Mouse (Mus musculus) ES-Bruce4 (cell line): Measurements from ENCODE around the gene 4930404H24Rik. TPM values are rescaled to one million over a fixed set of nuclear protein-coding genes. Genes with fewer than 3 reads are reported as not detected.
A peak's percentile ranks its signal among the peaks of the same experiment; 100 is the strongest.

ENCODE experiments used
- H3K27ac ChIP-seq: 2 replicates; pipeline ENCODE4 v1.5.1; 2012; ENCODE audit warnings: low read length, inconsistent platforms; ENCODE audit not compliant: insufficient read depth
- H3K27me3 ChIP-seq: 2 replicates; pipeline ENCODE4 v1.6.1; 2012; ENCODE audit warnings: mild to moderate bottlenecking, low read length, inconsistent platforms; ENCODE audit not compliant: control insufficient read depth, poor library complexity, insufficient read depth, severe bottlenecking
- H3K36me3 ChIP-seq: 2 replicates; pipeline ENCODE4 v1.6.1; 2012; ENCODE audit warnings: inconsistent platforms, mild to moderate bottlenecking, low read length, moderate library complexity; ENCODE audit not compliant: control insufficient read depth, poor library complexity, insufficient read depth, severe bottlenecking
- H3K4me1 ChIP-seq: one replicate; pipeline ENCODE4 v1.8.1; 2011; ENCODE audit warnings: low read length; ENCODE audit not compliant: control insufficient read depth, insufficient read depth
- H3K4me3 ChIP-seq: 2 replicates; pipeline ENCODE4 v1.5.1; 2011; ENCODE audit warnings: low read depth, mild to moderate bottlenecking, low read length
- H3K9ac ChIP-seq: 2 replicates; pipeline ENCODE4 v1.6.1; 2012; ENCODE audit warnings: low read depth, mild to moderate bottlenecking, inconsistent platforms; ENCODE audit not compliant: poor library complexity, severe bottlenecking
- H3K9me3 ChIP-seq: replicated peaks from 2 replicates; pipeline ENCODE4 v1.6.1; 2012; ENCODE audit warnings: mild to moderate bottlenecking, low read length, inconsistent platforms; ENCODE audit not compliant: control insufficient read depth, poor library complexity, insufficient read depth, severe bottlenecking
- CTCF ChIP-seq: IDR thresholded peaks from one replicate; pipeline ENCODE4 v1.8.1; 2011; ENCODE audit warnings: low read depth, low read length
- EP300 ChIP-seq: IDR thresholded peaks from 2 replicates; pipeline ENCODE4 v1.6.1; 2011; ENCODE audit warnings: low read depth, low read length; ENCODE audit not compliant: insufficient read depth
- POLR2A ChIP-seq: IDR thresholded peaks from one replicate; pipeline ENCODE4 v1.8.1; 2011; ENCODE audit warnings: low read length; ENCODE audit not compliant: insufficient read depth
- polyA plus RNA-seq: library from polyadenylated mRNA; stranded (reverse); fragments of >200 nt; gene quantifications from 2 replicates; pipeline ENCODE4 v1.2.4, GENCODE M21; 2011; ENCODE audit warnings: low read depth; ENCODE audit not compliant: missing spikeins, insufficient read depth, insufficient read length

The 4930404H24Rik gene
- polyA plus RNA-seq, 1 experiment: not detected

- H3K4me3 ChIP-seq: no peak overlapping the region
- H3K27me3 ChIP-seq: no peaks in the 10 kb centered on the region
- no peaks in the 10 kb centered on the region for H3K9me3 ChIP-seq
- no peak overlapping the region for H3K27ac ChIP-seq
- no peaks in the 10 kb centered on the region for H3K36me3 ChIP-seq
- no peaks in the 10 kb centered on the region for H3K4me1 ChIP-seq
- no peak overlapping the region for H3K9ac ChIP-seq
- TF ChIP-seq CTCF (no peak), EP300 (no peak)
Observed at GRCm38 (mm10) chr2:153458022-153458441, 34.6 kb upstream of the 4930404H24Rik start.

GRCm38 (mm10) chr2:153463257-153463656 is 29.3 kb upstream of the 4930404H24Rik start:
- no peaks in the 10 kb centered on the region for H3K36me3 ChIP-seq
- H3K9ac ChIP-seq: no peak overlapping the region
- no peak overlapping the region for H3K27ac ChIP-seq
- H3K27me3 ChIP-seq: no peaks in the 10 kb centered on the region
- H3K9me3 ChIP-seq: no peaks in the 10 kb centered on the region
- TF ChIP-seq CTCF (peak; percentile 3), POLR2A (no peak)
- no peaks in the 10 kb centered on the region for H3K4me1 ChIP-seq
- H3K4me3 ChIP-seq: no peak overlapping the region

GRCm38 (mm10) chr2:153467372-153467771 is 25.2 kb upstream of the 4930404H24Rik start:
- Histone ChIP-seq H3K27me3 (no peaks in the 10 kb centered on the region), H3K9ac (no peak overlapping the region), H3K4me3 (no peak overlapping the region), H3K4me1 (peaks cover 2% of the 10 kb centered on the region), H3K27ac (no peak overlapping the region), H3K9me3 (no peaks in the 10 kb centered on the region), H3K36me3 (no peaks in the 10 kb centered on the region)
- TF ChIP-seq EP300: no peak
- TF ChIP-seq CTCF: no peak
- TF ChIP-seq POLR2A: no peak

GRCm38 (mm10) chr2:153469317-153469716 is 23.3 kb upstream of the 4930404H24Rik start:
- H3K4me3 ChIP-seq: no peak overlapping the region
- H3K4me1 ChIP-seq: peaks cover 2% of the 10 kb centered on the region
- no peaks in the 10 kb centered on the region for H3K9me3 ChIP-seq
- TF ChIP-seq CTCF (no peak), EP300 (no peak), POLR2A (no peak)
- H3K36me3 ChIP-seq: no peaks in the 10 kb centered on the region
- no peaks in the 10 kb centered on the region for H3K27me3 ChIP-seq
- H3K27ac ChIP-seq: no peak overlapping the region
- H3K9ac ChIP-seq: no peak overlapping the region

GRCm38 (mm10) chr2:153469764-153470163 is 22.8 kb upstream of the 4930404H24Rik start:
- H3K4me3 ChIP-seq: no peak overlapping the region
- no peak overlapping the region for H3K9ac ChIP-seq
- TF ChIP-seq POLR2A (no peak), CTCF (no peak), EP300 (no peak)
- H3K36me3 ChIP-seq: no peaks in the 10 kb centered on the region
- H3K27me3 ChIP-seq: no peaks in the 10 kb centered on the region
- H3K9me3 ChIP-seq: no peaks in the 10 kb centered on the region
- H3K27ac ChIP-seq: no peak overlapping the region
- peaks cover 2% of the 10 kb centered on the region for H3K4me1 ChIP-seq

GRCm38 (mm10) chr2:153470983-153471382 is 21.6 kb upstream of the 4930404H24Rik start:
- H3K4me1 ChIP-seq: peaks cover 2% of the 10 kb centered on the region
- H3K9ac ChIP-seq: no peak overlapping the region
- no peak overlapping the region for H3K4me3 ChIP-seq
- H3K9me3 ChIP-seq: no peaks in the 10 kb centered on the region
- TF ChIP-seq POLR2A (no peak), CTCF (no peak), EP300 (no peak)
- no peaks in the 10 kb centered on the region for H3K27me3 ChIP-seq
- H3K27ac ChIP-seq: no peak overlapping the region
- H3K36me3 ChIP-seq: no peaks in the 10 kb centered on the region
